10 mouse cellular contexts compared by ENCODE assay signal in genomic region chr2:152826481-152826880, GRCm38 (mm10). TPM values are rescaled to one million over a fixed set of nuclear protein-coding genes. Genes with fewer than 3 reads are reported as not detected.
A peak's percentile ranks its signal among the peaks of the same experiment; 100 is the strongest.
DNase-seq lines count a peak whose midpoint lies in the region; ATAC-seq and TF ChIP-seq lines count a peak whose summit lies in the region.
"Had no signal": no experiment of that assay in that cellular context is flagged by ENCODE, and none has a peak within 500 bp of the region (broad histone marks: within the 10 kb centered on the region; RNA-seq: fewer than 3 reads in every experiment).

No protein-coding gene starts in this region.

- no peak overlapping the region for H3K27ac ChIP-seq in heart, embryonic 15.5 days
- no peak overlapping the region for H3K27ac ChIP-seq in lung, embryonic 16.5 days (ENCODE audit: low read length)
- no peak overlapping the region for H3K27ac ChIP-seq in hindbrain, embryonic 15.5 days (replicated peaks)

- peaks cover 4% of the 10 kb centered on the region; the same call in 1 of the 2 replicates for H3K36me3 ChIP-seq in heart, embryonic 15.5 days
- H3K36me3 ChIP-seq in lung, embryonic 16.5 days (ENCODE audit: control insufficient read depth, insufficient read depth, low read length), result no peaks in the 10 kb centered on the region
- H3K36me3 ChIP-seq in hindbrain, embryonic 15.5 days, result no peaks in the 10 kb centered on the region
- H3K36me3 ChIP-seq in myocyte (ENCODE audit: control insufficient read depth, insufficient read depth), result peaks cover 9% of the 10 kb centered on the region

- intact Hi-C loops in heart, postnatal 36 days (cut with DNase I), result no loop called here
- intact Hi-C loops in gastrocnemius, postnatal 14 days (cut with DNase I; ENCODE audit: low total_unique reads), result loop anchor here (5.0 kb wide), 1 partner anchor 39 kb away; no protein-coding TSS in a partner anchor

- H3K9ac ChIP-seq in heart, embryonic 15.5 days, result no peak overlapping the region
- H3K9ac ChIP-seq in lung, embryonic 16.5 days (ENCODE audit: low read length), result no peak overlapping the region
- no peak overlapping the region for H3K9ac ChIP-seq in hindbrain, embryonic 15.5 days

- H3K27me3 ChIP-seq in heart, embryonic 15.5 days, result no peaks in the 10 kb centered on the region
- H3K27me3 ChIP-seq in lung, embryonic 16.5 days (ENCODE audit: control insufficient read depth, insufficient read depth, low read depth, low read length), result no peaks in the 10 kb centered on the region
- H3K27me3 ChIP-seq in hindbrain, embryonic 15.5 days, result no peaks in the 10 kb centered on the region
- H3K27me3 ChIP-seq in myocyte (ENCODE audit: control insufficient read depth, insufficient read depth, insufficient read length), result no peaks in the 10 kb centered on the region

- TF ChIP-seq POLR2A in myocyte (IDR thresholded peaks at IDR 0.05; ENCODE audit: insufficient read length, low read depth), result no peak

- no peak overlapping the region for H3ac ChIP-seq in myocyte (ENCODE audit: control insufficient read depth, insufficient read length)

- no peaks in the 10 kb centered on the region for H3K9me3 ChIP-seq in heart, embryonic 15.5 days (replicated peaks)
- H3K9me3 ChIP-seq in lung, embryonic 16.5 days (ENCODE audit: control insufficient read depth, low read length), result no peaks in the 10 kb centered on the region
- H3K9me3 ChIP-seq in hindbrain, embryonic 15.5 days, result no peaks in the 10 kb centered on the region

- 57% methylated on average over 3 of the region's 3 CpGs for WGBS in heart, embryonic 15.5 days
- 77% methylated on average over 3 of the region's 3 CpGs for WGBS in lung, embryonic 16.5 days
- 88% methylated on average over 3 of the region's 3 CpGs for WGBS in hindbrain, embryonic 15.5 days

- no peak for DNase-seq in heart, postnatal 36 days
- DNase-seq in lung, postnatal 25 days (ENCODE audit: low spot score), result no peak
- DNase-seq in gastrocnemius, postnatal 14 days, result no peak
- DNase-seq: adrenal gland, postnatal 14 days; embryo, embryonic 11 days had no signal

- peaks cover 57% of the 10 kb centered on the region for H3K4me1 ChIP-seq in heart, embryonic 15.5 days (replicated peaks)
- H3K4me1 ChIP-seq in lung, embryonic 16.5 days (replicated peaks; ENCODE audit: control insufficient read depth, insufficient read depth, low read length), result peaks cover 34% of the 10 kb centered on the region
- H3K4me1 ChIP-seq in hindbrain, embryonic 15.5 days (replicated peaks), result peaks cover 63% of the 10 kb centered on the region

- no peak overlapping the region for H3K4me3 ChIP-seq in heart, embryonic 15.5 days
- peak overlapping the region; percentile 74 for H3K4me3 ChIP-seq in lung, embryonic 16.5 days (ENCODE audit: low read length)
- H3K4me3 ChIP-seq in hindbrain, embryonic 15.5 days, result 0 out of 2 replicates have a peak overlapping the region, but pooled peaks have one; percentile 71
- no peak overlapping the region for H3K4me3 ChIP-seq in myocyte

- no peak for ATAC-seq in heart, embryonic 15.5 days (replicated peaks; ENCODE audit: insufficient number of reproducible peaks, insufficient read depth, low FRiP score, low read depth)
- ATAC-seq in lung, embryonic 16.5 days (ENCODE audit: low read depth), result no peak
- ATAC-seq in hindbrain, embryonic 15.5 days (ENCODE audit: low FRiP score, low read depth), result no peak
- ATAC-seq in frontal cortex, adult (ENCODE audit: low TSS enrichment), result no peak

- H3K79me2 ChIP-seq in myocyte (ENCODE audit: control insufficient read depth, insufficient read depth), result peaks cover 88% of the 10 kb centered on the region

- peak overlapping the region; percentile 77 for H3K4me2 ChIP-seq in heart, embryonic 15.5 days
- H3K4me2 ChIP-seq in lung, embryonic 16.5 days (ENCODE audit: low read depth, low read length), result peak overlapping the region; percentile 76
- H3K4me2 ChIP-seq in hindbrain, embryonic 15.5 days, result peak overlapping the region; percentile 80
- peak overlapping the region; percentile 78 for H3K4me2 ChIP-seq in myocyte (ENCODE audit: low read depth)

TF ChIP-seq in myocyte, 11 proteins besides CTCF, POLR2A, EP300 and RAD21:
- TF ChIP-seq USF1 (IDR thresholded peaks at IDR 0.05; ENCODE audit: low read depth) (no peak), MYOD1 (IDR thresholded peaks at IDR 0.05; ENCODE audit: control insufficient read depth in 1 of 3, insufficient read length in 2 of 3, low read depth in 2 of 3) (no peak), POLR2AphosphoS2 (IDR thresholded peaks at IDR 0.05; ENCODE audit: insufficient read length, low read depth) (no peak), MAX (IDR thresholded peaks at IDR 0.05; ENCODE audit: low read depth) (no peak), CEBPB (IDR thresholded peaks at IDR 0.05; ENCODE audit: insufficient read depth, poor library complexity, severe bottlenecking) (no peak), TCF12 (IDR thresholded peaks at IDR 0.05; ENCODE audit: insufficient read depth, poor library complexity, severe bottlenecking) (no peak), MYOG (IDR thresholded peaks at IDR 0.05; ENCODE audit: control insufficient read depth in 1 of 3, insufficient read depth in 1 of 3, insufficient read length in 2 of 3, low read depth in 2 of 3) (no peak), REST (IDR thresholded peaks at IDR 0.05; ENCODE audit: insufficient read depth, insufficient read length) (no peak), E2F4 (IDR thresholded peaks at IDR 0.05; ENCODE audit: insufficient read depth) (no peak), SRF (IDR thresholded peaks at IDR 0.05; ENCODE audit: control insufficient read depth, insufficient read length, low read depth) (no peak), TCF3 (IDR thresholded peaks at IDR 0.05; ENCODE audit: insufficient read length, low read depth) (no peak)

RNA-seq across cellular contexts. Expression of gene Bcl2l1, which starts 5.0 kb away (rescaled TPM):
- 69.5 and 80.7 TPM in 2 replicates for polyA plus RNA-seq in heart, embryonic 15.5 days (2015; fragmentation: Nextera tagmentation; extraction: Ambion mirVana)
- total RNA-seq in heart, postnatal 36 days (2021), result 10 to 100 TPM; 52.5 to 73.5 TPM
- 120 and 121 TPM in 2 replicates for polyA plus RNA-seq in lung, embryonic 16.5 days (2015; fragmentation: Nextera tagmentation; extraction: Ambion mirVana)
- polyA plus RNA-seq in hindbrain, embryonic 15.5 days (2015; fragmentation: Nextera tagmentation; extraction: Ambion mirVana), result 145 and 155 TPM in 2 replicates
- 57.0 TPM for polyA plus RNA-seq in myocyte (2012; fragmentation: generic; extraction: Trizol)
- total RNA-seq in gastrocnemius, postnatal 14 days (2021), result 10 to 100 TPM; 14.4 to 28.6 TPM

RNA-seq across cellular contexts. Expression of gene Tpx2, which starts 21.3 kb away (rescaled TPM):
- 47.3 and 49.9 TPM in 2 replicates for polyA plus RNA-seq in heart, embryonic 15.5 days (2015; fragmentation: Nextera tagmentation; extraction: Ambion mirVana)
- total RNA-seq in heart, postnatal 36 days (2021), result 1 to 10 TPM in 1 of 2 experiments, under 1 TPM in 1; 0.89 to 1.6 TPM
- 85.8 and 101 TPM in 2 replicates for polyA plus RNA-seq in lung, embryonic 16.5 days (2015; fragmentation: Nextera tagmentation; extraction: Ambion mirVana)
- 17.4 and 22.3 TPM in 2 replicates for polyA plus RNA-seq in hindbrain, embryonic 15.5 days (2015; fragmentation: Nextera tagmentation; extraction: Ambion mirVana)
- polyA plus RNA-seq in myocyte (2012; fragmentation: generic; extraction: Trizol), result 26.3 TPM
- total RNA-seq in gastrocnemius, postnatal 14 days (2021), result 1 to 10 TPM; 4.1 to 4.7 TPM

Comparison
In these comparisons a context has a peak if more than half of its experiments do, and no peak if none do; other contexts are left out.
1. H3K4me3 ChIP-seq: peak in lung, embryonic 16.5 days (single experiment) and hindbrain, embryonic 15.5 days (single experiment); none in heart, embryonic 15.5 days (single experiment) and myocyte (single experiment).
2. Peak in every context shown above with its lines, with median percentiles within 50 percentile points of each other: H3K4me2 ChIP-seq.